Mouse (Mus musculus) myocyte (in vitro differentiated cells): ENCODE data around the gene Acer3.

Source experiments
- E2F4 ChIP-seq: IDR thresholded peaks from one replicate; pipeline ENCODE4 v1.6.1; 2011; ENCODE audit warnings: mild to moderate bottlenecking, control low read depth, moderate library complexity; ENCODE audit not compliant: insufficient read depth
- MAX ChIP-seq: IDR thresholded peaks from one replicate; pipeline ENCODE4 v1.6.1; 2011; ENCODE audit warnings: low read depth, mild to moderate bottlenecking, control low read depth
- MYOD1 ChIP-seq, 3 experiments: IDR thresholded peaks; one replicate each; pipeline ENCODE4 v1.6.1; 2011; ENCODE audit warnings: control low read depth in 2 of 3, low read depth in 2 of 3, mild to moderate bottlenecking in 2 of 3, moderate library complexity in 1 of 3; ENCODE audit not compliant: insufficient read length in 2 of 3, control insufficient read depth in 1 of 3
- MYOG ChIP-seq, 3 experiments: IDR thresholded peaks; one replicate each; pipeline ENCODE4 v1.6.1; 2011; ENCODE audit warnings: control low read depth in 2 of 3, low read depth in 2 of 3, mild to moderate bottlenecking in 2 of 3; ENCODE audit not compliant: insufficient read length in 2 of 3, control insufficient read depth in 1 of 3, insufficient read depth in 1 of 3
- POLR2A ChIP-seq: IDR thresholded peaks from one replicate; pipeline ENCODE4 v1.6.1; 2011; ENCODE audit warnings: low read depth, mild to moderate bottlenecking, control low read depth, moderate library complexity; ENCODE audit not compliant: insufficient read length
- POLR2AphosphoS2 ChIP-seq: IDR thresholded peaks from one replicate; pipeline ENCODE4 v1.6.1; 2011; ENCODE audit warnings: low read depth, control low read depth; ENCODE audit not compliant: insufficient read length
- SRF ChIP-seq: IDR thresholded peaks from one replicate; pipeline ENCODE4 v1.6.1; 2011; ENCODE audit warnings: low read depth; ENCODE audit not compliant: control insufficient read depth, insufficient read length
- TCF12 ChIP-seq: IDR thresholded peaks from one replicate; pipeline ENCODE4 v1.6.1; 2011; ENCODE audit warnings: mild to moderate bottlenecking, control low read depth; ENCODE audit not compliant: poor library complexity, insufficient read depth, severe bottlenecking

GRCm38 (mm10) chr7:98357324-98357723, 36.3 kb upstream of the Acer3 start:
- TF ChIP-seq E2F4 = no peak
- TF ChIP-seq POLR2A = no peak
- no peak for TF ChIP-seq TCF12
- TF ChIP-seq POLR2AphosphoS2 = no peak
- TF ChIP-seq MYOD1 (IDR thresholded peaks at IDR 0.05; ENCODE audit: control insufficient read depth in 1 of 3, insufficient read length in 2 of 3, low read depth in 2 of 3) = no peak
- TF ChIP-seq SRF = no peak
- no peak for TF ChIP-seq MAX
- no peak for TF ChIP-seq MYOG (IDR thresholded peaks at IDR 0.05; ENCODE audit: control insufficient read depth in 1 of 3, insufficient read depth in 1 of 3, insufficient read length in 2 of 3, low read depth in 2 of 3)
